9 mouse cellular contexts compared by ENCODE assay signal in the genomic region with DNA sequence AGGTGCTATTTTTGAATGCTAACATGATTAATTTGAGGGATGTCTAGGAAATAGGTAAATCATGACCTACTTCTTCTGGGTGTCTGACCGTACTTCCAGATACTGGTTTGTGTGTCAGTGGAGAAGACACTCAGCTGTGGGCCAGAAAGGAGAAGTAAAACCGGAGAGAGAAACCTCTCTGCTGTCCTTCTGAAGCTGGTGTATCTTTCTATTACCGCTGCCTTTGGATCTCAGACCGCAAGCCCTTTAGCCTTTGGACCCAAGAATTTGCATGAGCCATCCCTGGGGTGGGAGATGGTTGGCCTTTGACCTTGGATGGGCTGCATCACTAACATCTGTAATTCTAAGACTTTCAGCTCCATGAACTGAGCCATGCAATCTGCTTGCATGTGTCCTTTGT.
"Had no signal": no experiment of that assay in that cellular context is flagged by ENCODE, and none has a peak within 500 bp of the region (broad histone marks: within the 10 kb centered on the region; RNA-seq: fewer than 3 reads in every experiment).

No protein-coding gene starts in this region.

- H3K9me3 ChIP-seq: limb, embryonic 15.5 days; liver, embryonic 13.5 days; midbrain, embryonic 12.5 days; stomach, embryonic 15.5 days had no signal

- ATAC-seq: intestine, embryonic 16.5 days had no signal

- H3K27me3 ChIP-seq: limb, embryonic 15.5 days; liver, embryonic 13.5 days; midbrain, embryonic 12.5 days; stomach, embryonic 15.5 days had no signal

- H3K27ac ChIP-seq: limb, embryonic 15.5 days; liver, embryonic 13.5 days; midbrain, embryonic 12.5 days; stomach, embryonic 15.5 days had no signal

- H3K4me2 ChIP-seq: limb, embryonic 15.5 days; liver, embryonic 13.5 days; midbrain, embryonic 12.5 days; stomach, embryonic 15.5 days had no signal

- H3K9ac ChIP-seq: limb, embryonic 15.5 days; liver, embryonic 13.5 days; midbrain, embryonic 12.5 days; stomach, embryonic 15.5 days had no signal

- H3K4me3 ChIP-seq: limb, embryonic 15.5 days; liver, embryonic 13.5 days; midbrain, embryonic 12.5 days; stomach, embryonic 15.5 days had no signal

- H3K4me1 ChIP-seq: limb, embryonic 15.5 days; liver, embryonic 13.5 days; midbrain, embryonic 12.5 days; stomach, embryonic 15.5 days had no signal

- H3K36me3 ChIP-seq: limb, embryonic 15.5 days; stomach, embryonic 15.5 days had no signal

- DNase-seq: layer of hippocampus, postnatal 36 days; liver, embryonic 13.5 days; lung, adult 18-20 months; spleen, adult 18-20 months; thymus, postnatal 36 days had no signal
